Mouse (Mus musculus): ENCODE measurements around the gene Rala.
"Not testable (repeated sequence)": the region's sequence is repeated elsewhere in the genome, so short reads cannot be mapped to it uniquely, and the experiment has no call there.

Gene Rala

DNA sequence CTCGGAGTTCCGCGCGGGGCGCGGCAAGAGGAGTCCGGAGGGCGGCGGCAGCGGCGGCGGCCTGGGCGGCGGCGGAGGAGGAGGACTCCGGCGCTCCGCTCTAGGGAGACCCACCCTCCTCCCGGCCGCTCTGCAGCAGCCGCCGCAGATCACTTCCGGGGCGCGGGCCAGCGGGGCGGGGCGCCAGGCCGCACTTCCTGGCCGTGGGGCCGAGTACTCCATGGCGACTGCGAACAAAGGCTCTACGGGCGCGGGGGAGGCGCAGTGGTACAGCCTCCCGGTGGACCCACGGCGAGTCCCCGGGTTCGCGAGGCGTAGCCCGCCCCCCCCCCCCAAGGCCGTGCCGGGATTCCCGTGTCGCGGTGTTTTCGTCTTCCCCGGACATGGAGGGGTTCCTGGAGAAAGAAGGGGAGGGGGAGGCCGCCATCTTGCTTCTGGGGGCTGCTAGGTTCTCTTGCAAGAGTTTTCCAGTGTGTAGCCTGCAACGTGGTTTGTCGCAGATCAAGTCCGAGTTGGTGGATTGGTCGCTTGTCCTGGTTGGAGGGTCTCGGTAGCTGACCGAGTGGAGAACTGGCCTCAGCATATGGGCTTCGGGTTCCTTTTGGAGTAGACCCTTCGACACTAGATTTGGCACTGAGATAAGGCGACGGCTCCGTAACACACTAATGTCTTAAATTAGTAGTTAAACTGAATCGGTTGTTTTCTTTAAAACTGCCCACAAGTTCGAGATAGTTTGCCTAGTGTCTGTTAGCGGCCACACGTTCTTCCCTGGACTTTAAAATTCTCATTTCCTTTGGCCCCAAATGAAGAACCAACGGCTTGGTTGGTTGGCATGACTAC is at the start of gene Rala:
Gene Rala, minus strand, starts transcription at position 162 of the 840 bp plus-strand sequence.
- in situ Hi-C loops (cut with MboI, MseI): no loop called here

- in situ Hi-C loops (cut with MboI, MseI): no loop called here
Measured at GRCm38 (mm10) chr13:17993515-17993847, 49.4 kb upstream of the Rala start.

GRCm38 (mm10) chr13:17992697-17993514 is 48.9 kb upstream of the Rala start, which contains the start of gene Yae1d1:
Gene Yae1d1, minus strand, starts transcription at chr13:17993349.
- in situ Hi-C loops (cut with MboI, MseI): no loop called here

- in situ Hi-C loops (cut with MboI, MseI): no loop called here
Measured at GRCm38 (mm10) chr13:17992009-17992408, 48.0 kb upstream of the Rala start.

- in situ Hi-C loops (cut with MboI, MseI): loop anchor here (5.0 kb wide), 1 partner anchor 241 kb away; no protein-coding TSS in a partner anchor
Measured at GRCm38 (mm10) chr13:17983194-17983593, 39.2 kb upstream of the Rala start.

GRCm38 (mm10) chr13:17982634-17983033 is 38.6 kb upstream of the Rala start:
- in situ Hi-C loops (cut with MboI, MseI): loop anchor here (5.0 kb wide), 1 partner anchor 240 kb away; no protein-coding TSS in a partner anchor

GRCm38 (mm10) chr13:17976854-17977739 is 33.1 kb upstream of the Rala start:
- in situ Hi-C loops (cut with MboI, MseI): no loop called here

DNA sequence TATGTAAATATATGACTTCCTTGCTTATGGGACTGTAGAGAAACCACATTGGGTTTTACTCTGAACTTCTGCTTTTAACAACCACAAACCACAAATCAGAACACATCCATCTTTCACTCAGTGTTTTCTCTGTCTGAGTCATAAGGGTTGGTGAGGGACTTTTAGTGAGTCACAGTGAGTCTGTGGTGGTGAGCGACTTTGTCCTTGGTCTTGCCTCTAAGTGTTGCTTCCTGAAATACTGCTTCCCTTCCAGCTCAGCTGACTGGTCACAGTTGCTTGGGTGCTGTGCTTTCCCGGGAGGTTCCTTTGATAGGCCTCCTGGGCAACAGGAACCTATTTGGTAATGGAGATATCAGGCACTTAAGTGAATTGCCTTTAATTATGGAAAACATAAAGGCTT is 31.9 kb upstream of the Rala start:
- in situ Hi-C loops (cut with MboI, MseI): no loop called here

GRCm38 (mm10) chr13:17975457-17975856 is 31.4 kb upstream of the Rala start:
- in situ Hi-C loops (cut with MboI, MseI): no loop called here

- in situ Hi-C loops (cut with MboI, MseI): no loop called here
Measured at GRCm38 (mm10) chr13:17974734-17975133, 30.7 kb upstream of the Rala start.

GRCm38 (mm10) chr13:17960613-17961012 is 16.6 kb upstream of the Rala start:
- in situ Hi-C loops (cut with MboI, MseI): no loop called here

- in situ Hi-C loops (cut with MboI, MseI): no loop called here
Measured at GRCm38 (mm10) chr13:17954282-17954681, 10.2 kb upstream of the Rala start.

GRCm38 (mm10) chr13:17950581-17950980 is 6.5 kb upstream of the Rala start:
- in situ Hi-C loops (cut with MboI, MseI): not testable (repeated sequence)

DNA sequence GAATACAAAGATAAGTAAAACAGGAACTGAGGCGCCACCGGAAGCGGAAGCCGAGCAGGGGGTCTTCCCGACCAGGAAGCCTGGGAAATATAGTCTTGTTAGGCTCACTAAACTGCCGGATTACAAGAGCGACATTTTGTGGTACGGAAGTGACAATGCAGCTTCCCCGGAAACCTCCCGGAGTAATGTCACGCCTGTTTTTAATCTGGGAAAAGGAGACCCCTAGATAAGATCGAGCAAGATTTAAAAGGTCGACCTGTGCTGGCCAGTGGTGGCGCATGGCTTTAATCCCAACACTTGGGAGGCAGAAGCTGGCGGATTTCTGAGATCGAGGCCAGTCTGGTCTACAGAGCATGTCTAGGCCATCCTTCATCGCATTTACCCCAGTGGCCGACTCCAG is 5.5 kb upstream of the Rala start:
- in situ Hi-C loops (cut with MboI, MseI): no loop called here

DNA sequence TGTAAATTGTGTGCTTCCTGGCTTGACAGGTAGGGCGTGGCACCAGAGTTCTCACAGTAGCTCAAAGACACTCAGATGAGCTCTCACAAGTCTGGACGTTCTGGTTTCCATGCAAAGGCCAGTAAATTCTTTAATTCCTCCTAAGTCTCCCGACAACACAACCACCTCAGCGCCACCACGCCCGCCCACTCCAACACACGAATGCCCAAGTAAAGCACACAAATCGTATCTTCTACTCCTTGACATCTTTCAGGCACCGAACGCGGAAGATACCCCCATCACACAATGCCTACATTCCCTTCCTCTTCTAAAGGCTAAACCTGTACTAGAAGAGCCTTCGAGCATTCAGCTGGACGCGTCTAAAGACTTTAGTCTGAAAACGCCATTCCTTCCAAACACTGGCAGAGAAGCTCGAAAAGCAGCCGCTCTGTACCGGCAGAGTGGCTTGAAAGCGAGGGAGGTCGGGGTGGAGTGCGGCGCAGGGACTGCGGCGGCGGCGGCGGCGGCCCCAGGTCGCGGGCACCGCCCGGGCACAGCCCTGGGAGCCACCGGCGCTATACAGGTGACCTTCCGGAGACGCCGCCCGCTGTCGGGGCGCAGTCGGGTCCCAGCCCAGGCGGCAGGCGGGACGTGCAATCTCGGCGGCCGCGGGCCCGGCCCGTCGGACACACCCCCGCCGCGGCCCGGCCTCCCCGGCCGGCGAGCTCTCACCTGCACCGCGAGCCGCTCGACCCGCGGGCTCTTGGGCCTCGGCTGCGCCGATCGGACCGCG is 547 bp downstream of the Rala start:
- in situ Hi-C loops (cut with MboI, MseI): no loop called here

DNA sequence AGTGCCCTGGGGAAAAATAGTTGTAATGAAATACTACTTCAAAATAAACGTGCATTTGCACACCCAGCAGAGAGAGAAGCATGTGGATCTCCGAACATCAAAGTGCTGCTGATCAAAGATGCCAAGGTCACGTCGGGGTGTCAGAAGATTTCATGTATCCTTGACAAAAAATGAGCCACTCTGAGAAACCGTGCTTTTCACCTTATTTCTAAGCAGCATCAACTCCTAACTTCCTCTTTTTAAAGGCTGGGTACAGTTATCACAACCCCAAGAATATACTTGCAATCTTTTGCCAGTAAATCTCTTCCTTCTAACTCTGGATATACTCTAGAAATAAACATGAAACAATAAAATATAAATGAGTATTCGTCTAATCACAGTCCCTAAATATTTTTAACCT is 1.7 kb downstream of the Rala start:
- in situ Hi-C loops (cut with MboI, MseI): no loop called here

GRCm38 (mm10) chr13:17907309-17907708 is 36.7 kb downstream of the Rala start:
- in situ Hi-C loops (cut with MboI, MseI): no loop called here

DNA sequence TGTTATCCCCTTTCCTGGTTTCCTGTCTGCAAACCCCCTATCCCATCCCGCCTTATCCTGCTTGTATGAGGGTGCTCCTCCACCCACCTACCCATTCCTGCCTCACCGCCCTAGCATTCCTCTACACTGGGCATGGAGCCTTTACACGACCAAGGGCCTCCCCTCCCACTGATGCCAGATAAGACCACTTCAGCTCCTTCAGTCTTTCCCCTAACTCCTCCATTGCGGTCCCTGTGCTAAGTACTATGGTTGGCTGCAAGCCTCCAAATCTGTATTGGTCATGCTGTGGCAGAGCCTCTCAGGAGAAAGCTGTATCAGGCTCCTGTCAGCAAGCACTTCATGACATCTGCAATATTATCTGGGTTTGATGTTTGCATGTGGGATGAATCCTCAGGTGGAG is 42.6 kb downstream of the Rala start:
- in situ Hi-C loops (cut with MboI, MseI): no loop called here

DNA sequence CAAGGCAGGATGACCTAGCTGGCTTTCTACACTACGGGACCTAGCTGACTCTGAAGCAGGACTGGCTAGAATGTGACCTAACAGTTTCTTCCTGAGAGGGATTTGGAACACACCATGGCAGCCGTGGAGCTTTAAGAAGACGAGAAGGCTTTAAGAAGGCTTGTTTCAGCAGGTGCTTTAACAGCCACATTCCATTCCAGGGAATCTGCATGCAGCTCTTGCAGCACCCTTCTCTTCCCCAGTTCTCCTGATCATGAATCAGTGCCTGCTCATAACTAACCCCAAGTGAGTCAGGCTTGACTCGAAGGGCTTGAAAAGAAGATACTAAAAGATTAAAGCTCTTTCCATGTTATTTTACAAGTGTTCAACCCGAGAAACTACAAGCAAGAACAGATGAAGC is 43.4 kb downstream of the Rala start:
- in situ Hi-C loops (cut with MboI, MseI): no loop called here

GRCm38 (mm10) chr13:17897040-17897439 is 47.0 kb downstream of the Rala start:
- in situ Hi-C loops (cut with MboI, MseI): no loop called here

GRCm38 (mm10) chr13:17891545-17891944 is 52.5 kb downstream of the Rala start:
- in situ Hi-C loops (cut with MboI, MseI): no loop called here
